Mouse (Mus musculus) stomach, embryonic 15.5 days (tissue): ENCODE data around the gene Tmem132b. TPM values are rescaled to one million over a fixed set of nuclear protein-coding genes. Genes with fewer than 3 reads are reported as not detected.
"Not testable (repeated sequence)": the region's sequence is repeated elsewhere in the genome, so short reads cannot be mapped to it uniquely, and the experiment has no call there.

ENCODE experiments used
- ATAC-seq: fragments of 200-750 bp; cut with Nextera tagmentation; 2 replicates; pipeline ENCODE4 v1.8.0; 2017; ENCODE audit warnings: low read depth, moderate number of reproducible peaks, moderate TSS enrichment; ENCODE audit not compliant: insufficient read depth, low FRiP score
- H3K27ac ChIP-seq: fragments of 300-500 bp; sonication (generic); 2 replicates; pipeline ENCODE4 v1.5.1; 2015; ENCODE audit warnings: mild to moderate bottlenecking, inconsistent platforms
- H3K27me3 ChIP-seq: fragments of 300-500 bp; sonication (generic); replicated peaks from 2 replicates; pipeline ENCODE4 v1.6.1; 2015; ENCODE audit warnings: inconsistent platforms
- H3K36me3 ChIP-seq: fragments of 300-500 bp; sonication (generic); 2 replicates; pipeline ENCODE4 v1.6.1; 2015; ENCODE audit warnings: inconsistent platforms
- H3K4me1 ChIP-seq: fragments of 300-500 bp; sonication (generic); 2 replicates; pipeline ENCODE4 v1.6.1; 2015; ENCODE audit warnings: inconsistent platforms
- H3K4me2 ChIP-seq: fragments of 300-500 bp; sonication (generic); 2 replicates; pipeline ENCODE4 v1.6.1; 2015; ENCODE audit warnings: mild to moderate bottlenecking, inconsistent platforms
- H3K4me3 ChIP-seq: fragments of 300-500 bp; sonication (generic); replicated peaks from 2 replicates; pipeline ENCODE4 v1.5.1; 2015; ENCODE audit warnings: inconsistent platforms
- H3K9ac ChIP-seq: fragments of 300-500 bp; sonication (generic); 2 replicates; pipeline ENCODE4 v1.6.1; 2015; ENCODE audit warnings: inconsistent platforms
- H3K9me3 ChIP-seq: fragments of 300-500 bp; sonication (generic); 2 replicates; pipeline ENCODE4 v1.6.1; 2016; ENCODE audit warnings: inconsistent platforms
- WGBS: fragments of 180-500 bp; shearing (Covaris S2); methylation state at CpG from one replicate; pipeline ENCODE4 v1.1.7; 2015; 5-methylcytosine and 5-hydroxymethylcytosine counted together
- polyA plus RNA-seq: library from polyadenylated mRNA; unstranded; fragments of >200 nt; fragmentation: Nextera tagmentation; extraction: Ambion mirVana; gene quantifications from 2 replicates; pipeline ENCODE4 v1.2.1, GENCODE M21; 2015

Tmem132b gene
- 0.34 and 0.62 TPM in 2 replicates for polyA plus RNA-seq

- Histone ChIP-seq H3K27ac (no peak within 1 kb of the TSS), H3K36me3 (no peaks in the 10 kb centered on the region), H3K4me2 (peak within 1 kb of the TSS; percentile 86), H3K4me3 (peak within 1 kb of the TSS; percentile 44), H3K9me3 (no peaks in the 10 kb centered on the region), H3K4me1 (peaks cover 20% of the 10 kb centered on the region), H3K27me3 (peaks cover 75% of the 10 kb centered on the region), H3K9ac (0 out of 2 replicates have a peak within 1 kb of the TSS, but pooled peaks have one; percentile 4)
- 3% methylated on average over 24 of the region's 25 CpGs for WGBS
- ATAC-seq, result no peak
These were observed at the start of gene Tmem132b for GRCm38 (mm10) chr5:125531634-125532033. Gene Tmem132b, plus strand, starts transcription at chr5:125531774.

- 88% methylated on average over 7 of the region's 7 CpGs for whole genome bisulfite sequencing
These were observed 49.1 kb upstream of the Tmem132b start for GRCm38 (mm10) chr5:125482474-125482873.

DNA sequence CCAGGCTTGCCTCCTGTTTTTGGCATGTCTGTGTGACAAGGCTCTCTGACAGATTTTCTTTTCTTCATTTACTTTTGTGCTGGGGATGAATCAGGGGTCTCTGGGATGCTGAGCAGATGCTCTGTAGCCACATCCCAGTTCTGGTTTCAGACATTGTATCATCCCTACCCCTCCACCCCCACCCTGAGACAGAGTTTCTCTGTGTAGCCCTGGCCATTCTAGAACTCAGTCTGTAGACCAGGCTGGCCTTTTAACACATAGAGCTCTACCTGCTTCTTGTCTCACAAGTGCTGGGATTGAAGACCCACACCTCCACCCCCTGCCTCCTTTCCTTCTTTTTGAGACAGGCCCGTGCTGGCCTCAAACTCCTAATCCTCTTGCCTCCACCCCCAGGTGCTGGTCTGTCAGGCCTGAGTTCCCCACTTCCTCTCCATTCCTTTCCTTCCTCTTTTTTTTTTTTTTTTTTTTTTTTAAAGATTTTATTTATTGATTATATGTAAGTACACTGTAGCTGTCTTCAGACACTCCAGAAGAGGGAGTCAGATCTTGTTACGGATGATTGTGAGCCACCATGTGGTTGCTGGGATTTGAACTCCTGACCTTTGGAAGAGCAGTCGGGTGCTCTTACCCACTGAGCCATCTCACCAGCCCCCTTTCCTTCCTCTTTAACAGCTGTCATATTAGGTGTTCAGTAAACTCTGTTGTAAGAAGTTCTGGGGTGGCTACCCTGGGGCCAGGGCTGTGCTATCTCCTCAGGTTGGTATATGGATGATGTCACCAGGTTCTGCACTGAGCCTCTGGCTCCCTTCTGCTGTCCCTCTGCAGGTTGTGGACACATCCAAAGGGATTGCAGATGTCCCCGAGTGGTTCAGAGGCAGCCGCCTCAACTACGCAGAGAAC, 47.6 kb upstream of the Tmem132b start:
- 70% methylated on average over 6 of the region's 6 CpGs for WGBS
- Histone ChIP-seq H3K36me3 (peaks cover 24% of the 10 kb centered on the region; the same call in 1 of the 2 replicates), H3K27me3 (no peaks in the 10 kb centered on the region), H3K4me3 (no peak overlapping the region), H3K4me2 (no peak overlapping the region), H3K9me3 (no peaks in the 10 kb centered on the region), H3K27ac (no peak overlapping the region), H3K9ac (no peak overlapping the region), H3K4me1 (peaks cover 9% of the 10 kb centered on the region)
- ATAC-seq, result no peak

More at GRCm38 (mm10) chr5:125482474-125482873, 49.1 kb upstream of the Tmem132b start:
- Histone ChIP-seq H3K27me3 (no peaks in the 10 kb centered on the region), H3K36me3 (peaks cover 23% of the 10 kb centered on the region; the same call in 1 of the 2 replicates), H3K9ac (no peak overlapping the region), H3K9me3 (no peaks in the 10 kb centered on the region), H3K4me3 (no peak overlapping the region), H3K27ac (no peak overlapping the region), H3K4me2 (no peak overlapping the region), H3K4me1 (peaks cover 18% of the 10 kb centered on the region)
- ATAC-seq, result no peak

DNA sequence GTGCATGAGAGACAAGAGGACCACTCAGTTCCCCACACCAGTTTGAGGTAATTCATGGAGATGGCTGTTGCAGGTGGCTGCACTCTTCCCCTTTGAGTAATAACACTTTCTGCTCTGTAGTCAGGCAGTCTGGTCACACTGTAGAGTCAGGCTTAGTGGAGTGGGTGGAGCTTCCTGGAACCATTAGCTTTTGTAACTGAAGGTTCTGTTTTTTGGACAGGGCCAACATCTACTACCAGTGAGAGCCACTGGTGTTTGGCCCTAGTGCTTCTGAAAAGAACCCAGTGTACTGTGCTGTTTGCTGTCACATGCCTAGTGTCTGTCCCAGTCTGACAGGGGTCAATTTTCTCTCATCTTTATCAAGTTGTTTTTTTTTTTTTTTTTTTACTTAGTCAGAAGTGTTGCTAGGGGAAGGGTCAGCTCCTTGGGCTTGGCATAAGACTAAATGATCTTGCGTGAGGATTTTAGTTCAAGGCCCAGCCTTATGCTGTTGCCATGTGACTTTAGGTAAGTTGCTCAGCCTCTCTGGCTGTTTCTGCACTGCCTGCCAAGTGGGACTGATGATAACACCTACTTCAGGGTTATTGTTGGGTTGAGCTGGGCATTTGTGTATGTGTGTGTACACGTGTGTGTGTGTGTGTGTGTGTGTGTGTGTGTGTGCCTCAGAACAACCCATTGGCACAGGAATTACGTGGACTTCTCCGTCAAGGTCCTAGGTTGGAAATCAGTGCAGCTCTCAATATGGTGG, 46.4 kb upstream of the Tmem132b start:
- no peaks in the 10 kb centered on the region for H3K27me3 ChIP-seq
- H3K27ac ChIP-seq, result no peak overlapping the region
- no peak overlapping the region for H3K9ac ChIP-seq
- WGBS, result 91% methylated on average over 4 of the region's 4 CpGs
- H3K4me2 ChIP-seq, result no peak overlapping the region
- H3K36me3 ChIP-seq, result peaks cover 32% of the 10 kb centered on the region
- ATAC-seq, result no peak
- H3K4me3 ChIP-seq, result no peak overlapping the region
- no peaks in the 10 kb centered on the region for H3K9me3 ChIP-seq
- H3K4me1 ChIP-seq, result peaks cover 8% of the 10 kb centered on the region

DNA sequence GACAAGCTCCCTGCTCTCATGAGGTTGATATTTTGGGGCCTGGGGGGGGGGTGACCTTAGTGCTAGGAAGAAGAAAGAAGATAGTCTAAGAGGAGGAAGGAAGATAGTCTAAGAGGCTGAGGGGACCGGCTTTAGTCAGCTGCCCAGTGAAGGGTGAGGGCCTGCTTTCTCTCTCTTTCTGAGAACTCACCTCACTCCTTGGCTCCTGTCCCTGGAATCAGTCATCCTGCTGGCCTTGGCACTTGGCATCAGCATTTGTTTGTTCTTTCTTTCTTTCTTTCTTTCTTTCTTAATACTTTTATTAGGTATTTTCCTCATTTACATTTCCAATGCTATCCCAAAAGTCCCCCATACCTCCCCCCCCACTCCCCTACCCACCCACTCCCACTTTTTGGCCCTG, 45.5 kb upstream of the Tmem132b start:
- Histone ChIP-seq H3K9ac (no peak overlapping the region), H3K27ac (no peak overlapping the region), H3K27me3 (no peaks in the 10 kb centered on the region), H3K4me1 (no peaks in the 10 kb centered on the region), H3K4me2 (no peak overlapping the region), H3K36me3 (peaks cover 39% of the 10 kb centered on the region), H3K9me3 (no peaks in the 10 kb centered on the region), H3K4me3 (no peak overlapping the region)
- no peak for ATAC-seq
- 93% methylated on average over 1 of the region's 1 CpGs for WGBS

- H3K9me3 ChIP-seq, result no peaks in the 10 kb centered on the region
- H3K27me3 ChIP-seq, result no peaks in the 10 kb centered on the region
- H3K4me3 ChIP-seq, result no peak overlapping the region
- peaks cover 48% of the 10 kb centered on the region for H3K36me3 ChIP-seq
- H3K9ac ChIP-seq, result no peak overlapping the region
- ATAC-seq, result no peak
- H3K4me2 ChIP-seq, result no peak overlapping the region
- H3K27ac ChIP-seq, result no peak overlapping the region
- WGBS, result 77% methylated on average over 11 of the region's 11 CpGs
- H3K4me1 ChIP-seq, result no peaks in the 10 kb centered on the region
These were observed 44.0 kb upstream of the Tmem132b start for GRCm38 (mm10) chr5:125487375-125488115.

- Histone ChIP-seq H3K4me1 (no peaks in the 10 kb centered on the region), H3K27me3 (no peaks in the 10 kb centered on the region), H3K4me3 (no peak overlapping the region), H3K27ac (no peak overlapping the region), H3K9ac (no peak overlapping the region), H3K9me3 (no peaks in the 10 kb centered on the region), H3K36me3 (peaks cover 47% of the 10 kb centered on the region), H3K4me2 (no peak overlapping the region)
- no peak for ATAC-seq
- 47% methylated on average over 4 of the region's 4 CpGs for WGBS
These were observed 43.5 kb upstream of the Tmem132b start for GRCm38 (mm10) chr5:125488116-125488455.

- H3K27ac ChIP-seq, H3K4me1 ChIP-seq, H3K4me2 ChIP-seq, H3K4me3 ChIP-seq, H3K9ac ChIP-seq, ATAC-seq, H3K9me3 ChIP-seq, H3K27me3 ChIP-seq: not testable (repeated sequence)
- peaks cover 42% of the 10 kb centered on the region for H3K36me3 ChIP-seq
- 91% methylated on average over 5 of the region's 5 CpGs for WGBS
These were observed 42.6 kb upstream of the Tmem132b start for GRCm38 (mm10) chr5:125488953-125489352.

DNA sequence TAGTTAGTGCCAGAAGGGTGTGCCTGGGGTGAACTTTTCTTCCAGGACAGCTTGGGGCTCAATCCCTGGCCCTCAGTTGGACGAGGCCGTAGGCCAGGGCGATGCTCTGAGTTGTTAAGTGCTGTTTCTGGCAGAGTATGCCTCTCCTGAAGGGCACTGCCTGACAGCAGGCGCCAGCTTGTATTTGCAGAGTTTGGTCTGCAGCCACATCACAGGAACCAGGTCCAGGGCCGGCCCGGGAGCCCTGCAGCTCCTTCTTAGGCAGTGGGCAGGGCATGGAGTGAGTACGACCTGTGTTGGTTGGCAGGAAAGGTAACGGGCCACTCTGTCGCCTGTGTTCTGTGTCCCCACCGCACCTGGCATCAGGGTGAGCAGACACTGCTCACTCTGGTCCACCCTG, 40.5 kb upstream of the Tmem132b start:
- no peaks in the 10 kb centered on the region for H3K27me3 ChIP-seq
- ATAC-seq, result no peak
- H3K9ac ChIP-seq, result no peak overlapping the region
- no peaks in the 10 kb centered on the region for H3K4me1 ChIP-seq
- no peak overlapping the region for H3K27ac ChIP-seq
- no peaks in the 10 kb centered on the region for H3K9me3 ChIP-seq
- H3K4me2 ChIP-seq, result no peak overlapping the region
- peaks cover 32% of the 10 kb centered on the region for H3K36me3 ChIP-seq
- no peak overlapping the region for H3K4me3 ChIP-seq
- 91% methylated on average over 10 of the region's 10 CpGs for WGBS

DNA sequence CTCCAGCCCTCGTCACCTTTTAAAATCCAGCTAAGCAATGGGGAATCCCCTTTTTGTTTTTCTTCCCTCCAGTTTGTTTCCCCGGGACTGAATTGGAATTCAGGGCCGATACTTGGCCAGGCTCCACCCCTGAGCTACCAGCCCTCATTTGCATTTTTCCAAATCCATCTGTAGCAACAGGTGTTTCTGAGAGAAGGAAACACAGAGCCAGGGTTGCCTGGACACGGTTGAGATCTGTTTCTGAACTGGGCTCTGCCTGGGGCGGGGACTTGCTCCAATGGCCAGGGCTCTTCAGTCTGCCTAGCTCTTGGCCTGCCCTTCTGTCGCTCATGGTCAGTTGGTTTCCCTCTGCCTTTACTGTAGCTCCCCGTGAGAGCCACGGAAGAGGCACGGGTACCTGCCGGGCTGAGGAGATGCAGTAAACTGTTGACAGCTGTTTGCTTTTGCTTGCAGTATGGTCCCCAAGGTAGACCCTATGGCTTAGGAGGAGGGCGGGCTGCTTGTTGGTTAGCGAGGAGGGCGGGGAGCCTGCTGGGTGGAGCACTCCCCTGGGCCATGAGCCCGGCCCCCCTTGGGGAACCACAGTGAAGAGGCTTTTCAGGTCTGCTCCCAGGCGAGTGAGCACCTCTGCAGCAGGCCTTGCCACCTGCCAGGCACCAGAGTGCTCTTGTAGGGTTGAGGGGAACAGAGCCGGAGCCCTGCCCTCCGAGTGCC, 39.0 kb upstream of the Tmem132b start:
- WGBS, result 68% methylated on average over 17 of the region's 17 CpGs

GRCm38 (mm10) chr5:125493093-125493423, 38.5 kb upstream of the Tmem132b start:
- H3K36me3 ChIP-seq, result peaks cover 27% of the 10 kb centered on the region
- no peak overlapping the region for H3K4me3 ChIP-seq
- no peaks in the 10 kb centered on the region for H3K9me3 ChIP-seq
- ATAC-seq, result no peak
- no peak overlapping the region for H3K4me2 ChIP-seq
- H3K4me1 ChIP-seq, result no peaks in the 10 kb centered on the region
- no peaks in the 10 kb centered on the region for H3K27me3 ChIP-seq
- H3K9ac ChIP-seq, result no peak overlapping the region
- WGBS, result 78% methylated on average over 5 of the region's 5 CpGs
- no peak overlapping the region for H3K27ac ChIP-seq

More for the DNA sequence above, 39.0 kb upstream of the Tmem132b start:
- Histone ChIP-seq H3K4me3 (no peak overlapping the region), H3K9ac (no peak overlapping the region), H3K27ac (no peak overlapping the region), H3K36me3 (peaks cover 28% of the 10 kb centered on the region), H3K4me1 (no peaks in the 10 kb centered on the region), H3K4me2 (no peak overlapping the region), H3K27me3 (no peaks in the 10 kb centered on the region), H3K9me3 (no peaks in the 10 kb centered on the region)
- ATAC-seq, result peak; percentile 41; the same call in 1 of the 2 replicates
